Mouse (Mus musculus): Measurements from ENCODE around the gene Slc44a2. TPM values are rescaled to one million over a fixed set of nuclear protein-coding genes. Genes with fewer than 3 reads are reported as not detected.

The Slc44a2 gene
- polyA plus RNA-seq, 1 experiment from 2014 or later = 60.4 TPM

DNA sequence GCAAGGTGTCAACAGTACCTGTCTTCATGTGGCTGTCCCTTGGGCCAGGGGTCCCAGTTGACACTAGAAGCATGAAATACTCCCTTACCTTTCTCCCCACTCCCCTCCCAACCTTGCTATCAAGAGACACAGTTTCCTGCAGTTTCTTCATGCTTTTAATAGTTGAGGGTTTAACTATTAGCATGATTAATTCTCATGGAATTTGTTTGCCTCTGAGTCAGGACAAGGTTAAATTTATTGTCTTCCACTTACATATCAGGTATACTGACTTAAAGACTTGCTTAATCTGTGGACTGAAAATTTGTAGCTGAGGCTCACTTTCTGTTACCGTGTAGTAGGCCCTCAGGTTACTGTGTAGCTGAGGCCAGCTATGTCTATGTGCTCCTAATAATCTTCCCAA lies 13.0 kb downstream of the Slc44a2 start:
- H3K27ac ChIP-seq (ENCODE audit: low read depth, low read length) = no peak overlapping the region
- H3K36me3 ChIP-seq (ENCODE audit: control insufficient read depth, insufficient read depth, low read length) = no peaks in the 10 kb centered on the region
- DNase-seq (ENCODE audit: low spot score) = no peak
- no peak for ATAC-seq (ENCODE audit: low FRiP score)
- H3K9ac ChIP-seq (ENCODE audit: low read depth, low read length) = no peak overlapping the region
- no peak overlapping the region for H3K4me2 ChIP-seq (replicated peaks; ENCODE audit: low read depth, low read length)
- 89% methylated on average over 1 of the region's 1 CpGs for WGBS
- no peak overlapping the region for H3K4me3 ChIP-seq (ENCODE audit: low read depth, low read length)
- no peaks in the 10 kb centered on the region for H3K4me1 ChIP-seq (replicated peaks; ENCODE audit: control insufficient read depth, insufficient read depth, low read length)
- H3K9me3 ChIP-seq (ENCODE audit: control insufficient read depth, low read length) = no peaks in the 10 kb centered on the region
- H3K27me3 ChIP-seq (ENCODE audit: control insufficient read depth, insufficient read depth, low read length) = no peaks in the 10 kb centered on the region

- no peaks in the 10 kb centered on the region for H3K27me3 ChIP-seq (ENCODE audit: control insufficient read depth, insufficient read depth, low read length)
- no peaks in the 10 kb centered on the region for H3K36me3 ChIP-seq (ENCODE audit: control insufficient read depth, insufficient read depth, low read length)
- no peak overlapping the region for H3K4me2 ChIP-seq (replicated peaks; ENCODE audit: low read depth, low read length)
- H3K4me3 ChIP-seq (ENCODE audit: low read depth, low read length) = no peak overlapping the region
- H3K4me1 ChIP-seq (replicated peaks; ENCODE audit: control insufficient read depth, insufficient read depth, low read length) = no peaks in the 10 kb centered on the region
- H3K9me3 ChIP-seq (ENCODE audit: control insufficient read depth, low read length) = no peaks in the 10 kb centered on the region
- ATAC-seq (ENCODE audit: low FRiP score) (no peak), DNase-seq (ENCODE audit: low spot score) (no peak)
- H3K9ac ChIP-seq (ENCODE audit: low read depth, low read length) = no peak overlapping the region
- no peak overlapping the region for H3K27ac ChIP-seq (ENCODE audit: low read depth, low read length)
Observed at GRCm38 (mm10) chr9:21334747-21335146, 14.2 kb downstream of the Slc44a2 start.

DNA sequence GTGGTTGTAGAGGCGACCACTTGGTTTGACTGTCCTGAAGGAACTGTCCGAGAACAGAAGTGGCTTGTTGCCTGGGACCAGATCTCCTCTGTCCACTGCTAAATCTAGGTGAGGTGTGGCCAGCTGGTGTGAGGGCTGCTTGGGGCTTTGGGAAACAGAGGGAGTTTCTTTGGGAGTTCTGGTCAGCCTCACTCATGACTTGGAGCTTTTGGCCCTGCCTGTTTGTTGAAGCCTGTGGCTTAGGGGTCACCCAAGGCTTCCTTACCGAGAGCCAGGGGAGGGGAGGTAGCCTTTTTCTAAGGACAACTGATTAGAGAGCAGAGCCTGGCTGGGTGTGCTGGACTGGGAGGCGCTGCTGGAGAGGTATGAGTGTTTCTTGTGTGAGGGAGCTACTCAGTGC lies 14.9 kb downstream of the Slc44a2 start:
- WGBS = 91% methylated on average over 4 of the region's 4 CpGs
- no peak overlapping the region for H3K27ac ChIP-seq (ENCODE audit: low read depth, low read length)
- H3K9ac ChIP-seq (ENCODE audit: low read depth, low read length) = no peak overlapping the region
- no peaks in the 10 kb centered on the region for H3K9me3 ChIP-seq (ENCODE audit: control insufficient read depth, low read length)
- ATAC-seq (ENCODE audit: low FRiP score) (no peak), DNase-seq (ENCODE audit: low spot score) (no peak)
- H3K36me3 ChIP-seq (ENCODE audit: control insufficient read depth, insufficient read depth, low read length) = no peaks in the 10 kb centered on the region
- no peaks in the 10 kb centered on the region for H3K27me3 ChIP-seq (ENCODE audit: control insufficient read depth, insufficient read depth, low read length)
- H3K4me1 ChIP-seq (replicated peaks; ENCODE audit: control insufficient read depth, insufficient read depth, low read length) = no peaks in the 10 kb centered on the region
- no peak overlapping the region for H3K4me2 ChIP-seq (replicated peaks; ENCODE audit: low read depth, low read length)
- H3K4me3 ChIP-seq (ENCODE audit: low read depth, low read length) = no peak overlapping the region

- DNase-seq (ENCODE audit: low spot score) (no peak), ATAC-seq (ENCODE audit: low FRiP score) (no peak)
- WGBS = 90% methylated on average over 8 of the region's 8 CpGs
- H3K4me3 ChIP-seq (ENCODE audit: low read depth, low read length) = no peak overlapping the region
- H3K27me3 ChIP-seq (ENCODE audit: control insufficient read depth, insufficient read depth, low read length) = no peaks in the 10 kb centered on the region
- no peak overlapping the region for H3K27ac ChIP-seq (ENCODE audit: low read depth, low read length)
- no peaks in the 10 kb centered on the region for H3K9me3 ChIP-seq (ENCODE audit: control insufficient read depth, low read length)
- H3K9ac ChIP-seq (ENCODE audit: low read depth, low read length) = no peak overlapping the region
- H3K36me3 ChIP-seq (ENCODE audit: control insufficient read depth, insufficient read depth, low read length) = no peaks in the 10 kb centered on the region
- H3K4me2 ChIP-seq (replicated peaks; ENCODE audit: low read depth, low read length) = no peak overlapping the region
- no peaks in the 10 kb centered on the region for H3K4me1 ChIP-seq (replicated peaks; ENCODE audit: control insufficient read depth, insufficient read depth, low read length)
Observed at GRCm38 (mm10) chr9:21336491-21336890, 16.0 kb downstream of the Slc44a2 start.

GRCm38 (mm10) chr9:21337652-21338051 lies 17.2 kb downstream of the Slc44a2 start:
- Histone ChIP-seq H3K9me3 (ENCODE audit: control insufficient read depth, low read length) (no peaks in the 10 kb centered on the region), H3K4me1 (replicated peaks; ENCODE audit: control insufficient read depth, insufficient read depth, low read length) (no peaks in the 10 kb centered on the region), H3K9ac (ENCODE audit: low read depth, low read length) (no peak overlapping the region), H3K4me3 (ENCODE audit: low read depth, low read length) (no peak overlapping the region), H3K27ac (ENCODE audit: low read depth, low read length) (no peak overlapping the region), H3K4me2 (replicated peaks; ENCODE audit: low read depth, low read length) (no peak overlapping the region), H3K36me3 (ENCODE audit: control insufficient read depth, insufficient read depth, low read length) (no peaks in the 10 kb centered on the region), H3K27me3 (ENCODE audit: control insufficient read depth, insufficient read depth, low read length) (no peaks in the 10 kb centered on the region)
- DNase-seq (ENCODE audit: low spot score) = no peak
- 21% methylated on average over 20 of the region's 20 CpGs for WGBS
- ATAC-seq (ENCODE audit: low FRiP score) = no peak

DNA sequence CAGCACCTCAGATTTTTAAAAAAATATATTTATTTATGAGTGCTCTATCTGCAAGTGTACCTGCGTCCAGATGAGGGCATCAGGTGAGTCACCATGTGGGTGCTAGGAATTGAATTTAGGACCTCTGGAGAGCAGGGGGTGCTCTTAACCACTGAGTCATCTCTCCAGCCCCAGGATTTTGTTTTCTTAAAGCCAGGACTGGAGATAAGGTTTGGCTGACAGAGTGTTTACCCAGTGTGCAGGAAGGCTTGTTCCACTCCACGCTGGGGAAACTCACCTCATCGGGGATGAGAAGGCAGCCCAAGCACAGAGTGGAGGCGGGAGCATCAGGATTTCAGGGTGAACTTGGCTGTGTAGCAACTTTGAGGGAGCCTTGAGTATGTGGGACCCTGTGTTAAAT lies 19.9 kb downstream of the Slc44a2 start:
- no peak for ATAC-seq (ENCODE audit: low FRiP score)
- Histone ChIP-seq H3K4me1 (replicated peaks; ENCODE audit: control insufficient read depth, insufficient read depth, low read length) (no peaks in the 10 kb centered on the region), H3K9ac (ENCODE audit: low read depth, low read length) (no peak overlapping the region), H3K4me3 (ENCODE audit: low read depth, low read length) (no peak overlapping the region), H3K27ac (ENCODE audit: low read depth, low read length) (no peak overlapping the region), H3K36me3 (ENCODE audit: control insufficient read depth, insufficient read depth, low read length) (no peaks in the 10 kb centered on the region), H3K4me2 (replicated peaks; ENCODE audit: low read depth, low read length) (no peak overlapping the region), H3K27me3 (ENCODE audit: control insufficient read depth, insufficient read depth, low read length) (no peaks in the 10 kb centered on the region), H3K9me3 (ENCODE audit: control insufficient read depth, low read length) (no peaks in the 10 kb centered on the region)
- no peak for DNase-seq (ENCODE audit: low spot score)
- WGBS = 86% methylated on average over 4 of the region's 4 CpGs

DNA sequence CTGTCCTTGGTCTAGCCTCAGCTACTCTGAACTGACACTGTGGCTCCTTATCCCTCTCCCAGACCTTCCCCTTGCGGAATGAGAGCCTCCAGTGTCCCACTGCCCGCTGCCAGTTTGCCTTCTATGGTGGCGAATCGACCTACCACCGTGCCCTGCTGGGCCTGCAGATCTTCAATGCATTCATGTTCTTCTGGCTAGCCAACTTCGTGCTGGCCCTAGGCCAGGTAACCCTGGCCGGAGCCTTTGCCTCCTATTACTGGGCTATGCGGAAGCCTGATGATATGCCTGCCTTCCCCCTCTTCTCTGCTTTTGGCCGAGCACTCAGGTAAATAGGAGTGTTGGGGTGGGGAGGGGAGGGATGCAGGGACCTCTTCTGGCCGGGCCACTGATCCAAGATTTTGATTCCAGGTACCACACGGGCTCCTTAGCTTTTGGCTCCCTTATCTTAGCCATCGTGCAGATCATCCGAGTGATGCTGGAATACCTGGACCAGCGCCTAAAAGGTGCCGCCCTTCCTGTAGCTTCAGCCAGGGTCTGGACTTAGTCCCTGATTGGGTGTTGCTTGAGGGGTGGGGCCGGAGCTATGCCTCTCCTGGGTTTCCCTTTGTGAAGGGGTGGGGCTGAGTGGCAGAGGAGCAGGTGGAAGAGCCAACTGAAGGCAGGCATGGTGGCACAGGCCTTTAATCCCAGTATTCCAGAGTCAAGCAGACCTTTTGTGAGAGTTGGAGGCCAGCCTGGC lies 26.3 kb downstream of the Slc44a2 start:
- ATAC-seq (ENCODE audit: low FRiP score) (no peak), DNase-seq (ENCODE audit: low spot score) (no peak)
- H3K36me3 ChIP-seq (ENCODE audit: control insufficient read depth, insufficient read depth, low read length) = no peaks in the 10 kb centered on the region
- H3K27me3 ChIP-seq (ENCODE audit: control insufficient read depth, insufficient read depth, low read length) = no peaks in the 10 kb centered on the region
- no peak overlapping the region for H3K9ac ChIP-seq (ENCODE audit: low read depth, low read length)
- no peaks in the 10 kb centered on the region for H3K4me1 ChIP-seq (replicated peaks; ENCODE audit: control insufficient read depth, insufficient read depth, low read length)
- no peak overlapping the region for H3K4me3 ChIP-seq (ENCODE audit: low read depth, low read length)
- WGBS = 78% methylated on average over 16 of the region's 16 CpGs
- H3K4me2 ChIP-seq (replicated peaks; ENCODE audit: low read depth, low read length) = no peak overlapping the region
- no peak overlapping the region for H3K27ac ChIP-seq (ENCODE audit: low read depth, low read length)
- no peaks in the 10 kb centered on the region for H3K9me3 ChIP-seq (ENCODE audit: control insufficient read depth, low read length)

DNA sequence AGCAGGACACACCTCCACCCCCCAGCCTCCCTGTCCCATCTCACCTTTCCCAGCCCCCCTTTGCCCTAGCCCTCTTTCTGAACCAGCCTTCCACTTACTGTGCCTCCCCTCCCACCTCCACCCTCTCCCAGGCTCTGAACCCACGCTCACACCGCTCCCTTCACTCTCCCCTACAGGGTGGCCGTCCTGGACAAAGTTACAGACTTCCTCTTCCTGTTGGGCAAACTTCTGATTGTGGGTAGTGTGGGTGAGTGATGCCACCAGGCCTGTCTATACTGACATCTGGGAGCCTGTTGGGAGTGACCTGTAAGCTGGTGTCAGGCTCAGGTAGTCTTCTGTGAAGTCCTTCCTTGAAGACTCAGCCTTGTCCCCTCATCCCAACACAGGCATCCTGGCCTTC lies 27.7 kb downstream of the Slc44a2 start:
- H3K27ac ChIP-seq (ENCODE audit: low read depth, low read length) = no peak overlapping the region
- WGBS = 98% methylated on average over 3 of the region's 3 CpGs
- no peak overlapping the region for H3K4me3 ChIP-seq (ENCODE audit: low read depth, low read length)
- no peak overlapping the region for H3K4me2 ChIP-seq (replicated peaks; ENCODE audit: low read depth, low read length)
- no peaks in the 10 kb centered on the region for H3K27me3 ChIP-seq (ENCODE audit: control insufficient read depth, insufficient read depth, low read length)
- H3K4me1 ChIP-seq (replicated peaks; ENCODE audit: control insufficient read depth, insufficient read depth, low read length) = no peaks in the 10 kb centered on the region
- no peak for DNase-seq (ENCODE audit: low spot score)
- no peak overlapping the region for H3K9ac ChIP-seq (ENCODE audit: low read depth, low read length)
- ATAC-seq (ENCODE audit: low FRiP score) = no peak
- H3K36me3 ChIP-seq (ENCODE audit: control insufficient read depth, insufficient read depth, low read length) = no peaks in the 10 kb centered on the region
- H3K9me3 ChIP-seq (ENCODE audit: control insufficient read depth, low read length) = no peaks in the 10 kb centered on the region

- Histone ChIP-seq H3K27ac (ENCODE audit: low read depth, low read length) (no peak overlapping the region), H3K36me3 (ENCODE audit: control insufficient read depth, insufficient read depth, low read length) (no peaks in the 10 kb centered on the region), H3K4me3 (ENCODE audit: low read depth, low read length) (no peak overlapping the region), H3K9me3 (ENCODE audit: control insufficient read depth, low read length) (no peaks in the 10 kb centered on the region), H3K9ac (ENCODE audit: low read depth, low read length) (no peak overlapping the region), H3K27me3 (ENCODE audit: control insufficient read depth, insufficient read depth, low read length) (no peaks in the 10 kb centered on the region), H3K4me1 (replicated peaks; ENCODE audit: control insufficient read depth, insufficient read depth, low read length) (no peaks in the 10 kb centered on the region), H3K4me2 (replicated peaks; ENCODE audit: low read depth, low read length) (no peak overlapping the region)
- no peak for DNase-seq (ENCODE audit: low spot score)
- ATAC-seq (ENCODE audit: low FRiP score) = no peak
- WGBS = 93% methylated on average over 7 of the region's 7 CpGs
Observed at GRCm38 (mm10) chr9:21351178-21351577, 30.7 kb downstream of the Slc44a2 start.
